Mouse (Mus musculus): ENCODE measurements around the gene Sfrp4.
"Not testable (repeated sequence)": the region's sequence is repeated elsewhere in the genome, so short reads cannot be mapped to it uniquely, and the experiment has no call there.

Gene Sfrp4

DNA sequence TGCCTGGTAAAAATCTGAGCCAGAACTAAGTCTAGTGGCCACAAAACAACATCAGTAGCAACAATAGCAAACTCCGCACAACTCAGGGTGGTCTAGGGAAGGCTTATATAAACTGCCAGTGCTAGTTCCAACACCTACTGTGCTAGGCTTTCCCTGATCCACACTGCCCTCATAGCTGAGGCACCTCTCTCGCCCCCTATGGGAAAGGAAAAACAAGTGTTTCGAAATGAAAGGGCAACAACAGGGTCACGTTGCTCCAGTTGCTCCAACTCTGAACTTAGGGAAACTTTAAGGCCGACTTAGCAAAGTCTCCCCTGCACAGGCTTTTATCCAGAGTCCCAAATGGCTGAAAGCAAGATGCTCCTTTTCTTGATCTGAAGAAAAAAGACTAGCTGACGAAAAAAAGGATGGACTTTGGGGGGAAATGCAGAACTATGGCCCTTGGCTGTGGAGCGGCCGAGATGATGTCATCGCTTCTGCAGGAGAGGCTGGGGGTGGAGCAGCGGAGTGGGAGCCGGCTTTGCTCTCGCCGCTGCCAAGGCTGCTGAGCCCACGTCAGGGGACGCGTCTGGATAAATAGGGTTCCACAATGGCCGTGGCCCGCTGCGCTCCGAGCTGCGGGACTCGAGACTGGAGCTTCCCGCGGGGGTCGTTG is at the start of gene Sfrp4:
TSS of gene Sfrp4 (plus strand) at position 532 of the 655 bp plus-strand sequence.
- DNase-seq (ENCODE audit: extremely low spot score) = peak; percentile 62

DNA sequence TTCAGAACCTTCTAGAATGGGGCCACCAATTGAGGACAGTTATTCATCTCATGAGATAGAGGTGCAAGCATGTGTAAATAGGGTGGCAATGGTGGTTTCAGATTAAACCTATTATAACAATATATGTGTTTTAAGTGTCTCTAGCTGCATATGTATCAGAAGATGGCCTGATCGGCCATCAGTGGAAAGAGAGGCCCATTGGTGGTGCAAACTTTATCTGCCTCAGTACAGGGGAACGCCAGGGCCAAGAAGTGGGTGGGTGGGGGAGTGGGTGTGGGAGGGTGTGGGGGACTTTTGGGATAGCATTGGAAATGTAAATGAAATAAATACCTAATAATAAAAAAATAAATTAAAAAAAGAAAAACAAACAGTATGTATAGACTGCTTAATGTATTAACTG is 48.2 kb upstream of the Sfrp4 start:
- not testable (repeated sequence) for DNase-seq (ENCODE audit: extremely low spot score)

DNA sequence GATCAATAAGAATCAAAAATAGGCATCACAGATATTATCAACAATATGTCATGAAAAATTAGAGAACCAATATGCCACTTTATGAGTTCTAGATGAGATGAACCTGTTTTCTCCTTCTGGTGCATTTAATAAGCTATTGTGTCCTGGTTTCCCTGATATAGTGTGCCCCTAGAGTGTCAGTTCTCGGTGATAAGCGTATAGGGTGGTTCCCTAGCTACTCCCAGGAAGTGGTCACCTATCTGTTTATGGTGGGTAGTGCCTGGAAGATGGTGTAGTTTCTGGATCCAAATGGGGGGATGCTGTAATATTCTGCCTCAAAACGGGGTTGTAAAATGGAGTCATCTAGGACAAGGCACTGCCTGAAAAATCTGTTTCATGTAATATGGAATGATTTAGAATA is 47.0 kb upstream of the Sfrp4 start:
- DNase-seq (ENCODE audit: extremely low spot score) = no peak

GRCm38 (mm10) chr13:19590996-19591759 is 31.7 kb upstream of the Sfrp4 start:
- no peak for DNase-seq (ENCODE audit: extremely low spot score)

DNA sequence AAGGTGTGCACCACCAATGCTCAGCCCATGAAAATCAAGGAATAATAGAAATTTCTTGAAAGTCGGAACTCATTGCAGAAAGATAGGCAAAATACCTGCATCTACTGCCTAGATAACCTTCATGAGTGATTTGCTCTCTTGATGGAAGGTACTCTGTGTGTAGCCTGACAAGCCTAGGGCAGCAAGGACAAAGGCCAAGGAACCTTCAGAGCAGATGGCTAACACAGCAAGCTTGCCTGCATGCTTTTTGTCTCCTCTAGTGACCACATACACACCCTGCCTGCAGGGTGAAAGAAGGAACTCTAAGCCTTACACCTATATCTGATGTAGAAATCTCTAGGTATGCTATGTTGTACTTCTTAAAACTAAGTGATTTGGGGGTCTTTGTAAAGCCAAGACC is 27.8 kb upstream of the Sfrp4 start:
- DNase-seq (ENCODE audit: extremely low spot score) = no peak

- no peak for DNase-seq (ENCODE audit: extremely low spot score)
Measured at GRCm38 (mm10) chr13:19599242-19599641, 23.7 kb upstream of the Sfrp4 start.

DNA sequence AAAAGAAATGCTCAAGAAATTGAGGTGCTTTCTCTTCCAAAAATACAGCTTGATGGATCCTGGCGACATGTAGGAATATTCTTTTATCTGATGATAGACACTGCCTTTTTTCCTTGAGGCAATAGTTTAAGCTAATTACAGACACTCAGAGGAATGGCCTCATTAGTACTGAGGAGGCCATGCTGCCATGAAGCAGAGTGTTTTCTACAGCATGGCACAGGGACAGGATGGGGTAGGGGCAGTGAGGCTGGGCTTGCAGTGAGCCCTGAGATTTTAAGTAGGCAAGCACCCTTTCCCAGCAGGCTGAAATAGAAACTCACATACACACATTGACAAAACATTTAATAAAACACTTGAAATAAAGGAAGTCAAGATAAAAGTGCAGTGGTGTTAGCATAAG is 20.4 kb upstream of the Sfrp4 start:
- no peak for DNase-seq (ENCODE audit: extremely low spot score)

DNA sequence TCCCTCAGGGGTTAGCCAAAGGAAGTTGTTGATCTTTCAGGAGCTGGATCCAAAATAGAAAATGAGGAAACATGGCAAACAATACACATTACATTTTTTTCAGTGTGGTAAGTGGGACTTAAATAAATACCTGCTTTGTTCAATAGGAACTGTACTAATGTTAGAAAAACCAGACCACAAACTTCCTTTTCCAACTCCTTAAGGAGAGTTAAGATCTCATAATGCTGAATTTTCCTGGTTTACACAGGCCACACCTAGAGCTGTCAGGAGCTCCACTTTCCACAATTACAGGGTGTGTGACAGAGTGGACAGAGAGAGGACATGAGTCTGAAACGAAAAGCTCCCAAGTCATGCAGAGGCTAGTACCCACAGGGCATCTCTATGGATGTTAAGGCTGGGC is 19.2 kb upstream of the Sfrp4 start:
- no peak for DNase-seq (ENCODE audit: extremely low spot score)

GRCm38 (mm10) chr13:19604916-19605315 is 18.0 kb upstream of the Sfrp4 start:
- DNase-seq (ENCODE audit: extremely low spot score) = no peak

DNA sequence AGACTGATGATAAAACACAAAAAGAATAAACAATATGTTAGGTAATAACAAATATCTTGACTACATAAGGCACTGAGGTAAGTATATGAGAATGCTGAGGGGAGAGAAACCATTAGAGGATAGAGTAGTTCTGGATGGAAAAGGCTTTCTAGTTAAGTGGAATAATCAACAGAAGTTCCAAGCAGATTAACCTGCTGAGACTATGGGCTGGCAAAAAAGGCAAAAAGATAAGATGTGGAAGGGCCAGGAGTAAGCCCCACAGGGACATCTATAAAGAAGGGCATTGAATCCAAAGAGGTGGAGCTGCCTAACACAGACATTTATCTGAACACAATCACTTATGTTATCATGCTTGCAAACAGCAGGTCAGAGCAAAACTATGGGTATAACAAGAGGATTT is 14.8 kb upstream of the Sfrp4 start:
- DNase-seq (ENCODE audit: extremely low spot score) = no peak

DNA sequence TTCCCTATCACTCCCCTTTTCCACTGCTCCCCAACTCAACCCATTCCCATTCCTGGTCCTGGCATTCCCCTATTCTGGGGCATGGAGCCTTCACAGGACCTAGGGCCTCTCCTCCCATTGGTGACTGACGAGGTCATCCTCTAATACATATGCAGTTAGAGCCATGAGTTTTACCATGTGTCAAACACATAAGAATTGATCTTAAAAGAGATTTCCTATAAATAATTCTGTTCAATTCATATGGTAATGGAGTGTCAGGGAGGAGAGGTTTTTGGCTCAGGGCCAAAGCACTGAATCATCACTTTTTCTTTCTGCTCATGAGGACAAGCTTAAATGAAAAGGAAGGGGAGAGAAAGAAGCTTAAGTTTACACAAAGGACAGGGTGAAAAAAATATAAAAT is 10.6 kb upstream of the Sfrp4 start:
- no peak for DNase-seq (ENCODE audit: extremely low spot score)

GRCm38 (mm10) chr13:19612963-19613362 is 9.9 kb upstream of the Sfrp4 start:
- no peak for DNase-seq (ENCODE audit: extremely low spot score)

GRCm38 (mm10) chr13:19613426-19613825 is 9.5 kb upstream of the Sfrp4 start:
- DNase-seq (ENCODE audit: extremely low spot score) = no peak

DNA sequence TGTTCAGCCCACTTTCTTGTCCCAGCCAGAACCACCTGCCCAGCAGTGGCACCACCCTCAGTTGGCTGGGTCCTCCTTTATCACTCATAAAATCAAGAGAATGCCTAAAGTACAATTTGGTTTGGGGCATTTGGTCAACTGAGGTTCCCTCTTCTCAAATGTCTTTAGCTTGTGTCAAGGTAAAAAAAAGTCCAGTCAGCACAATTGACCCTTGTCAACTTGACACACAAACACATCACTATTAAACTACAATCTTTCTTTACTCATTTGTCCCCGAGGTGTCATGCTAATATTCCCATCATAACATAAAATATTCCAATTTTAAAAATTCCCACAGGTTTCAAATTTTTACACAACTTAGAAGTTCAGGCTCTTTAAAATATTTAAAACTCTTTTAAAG is 8.6 kb upstream of the Sfrp4 start:
- DNase-seq (ENCODE audit: extremely low spot score) = no peak

DNA sequence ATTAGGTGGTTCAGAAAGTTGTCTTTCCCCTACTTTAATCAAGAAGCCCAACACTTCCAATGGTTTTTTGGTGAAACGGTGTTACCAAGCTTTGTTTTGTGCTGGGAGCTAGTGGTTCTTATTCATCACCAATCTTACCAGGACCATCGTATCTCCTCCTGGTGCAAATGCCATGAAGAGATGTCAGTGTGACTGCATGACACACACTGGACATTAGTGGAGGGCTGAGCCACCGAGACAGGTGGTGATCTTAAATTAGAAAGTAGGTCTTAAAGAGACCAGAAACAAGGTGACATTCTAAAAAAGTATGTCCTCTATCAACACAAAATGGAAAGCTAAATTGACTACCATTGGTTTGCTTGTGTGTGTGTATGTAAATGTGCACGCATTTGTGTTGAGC is 4.8 kb upstream of the Sfrp4 start:
- no peak for DNase-seq (ENCODE audit: extremely low spot score)

DNA sequence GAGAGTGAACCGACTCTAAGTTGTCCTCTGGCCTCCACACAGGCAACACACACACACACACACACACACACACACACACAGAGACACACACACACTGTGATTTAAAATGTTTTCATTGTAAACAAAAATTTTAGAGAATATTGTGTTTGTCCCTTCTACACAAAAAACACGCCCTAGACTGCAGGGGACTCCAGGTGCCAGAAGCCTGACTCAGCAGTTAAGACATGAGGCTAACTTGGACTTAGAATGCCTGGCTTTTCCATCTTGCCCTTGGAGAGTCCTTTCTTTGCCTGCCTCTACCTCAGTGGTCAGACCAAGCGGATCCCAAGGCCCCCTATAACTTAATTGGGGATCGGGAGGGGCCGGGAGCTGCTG is 4.1 kb upstream of the Sfrp4 start:
- DNase-seq (ENCODE audit: extremely low spot score) = no peak

- peak; percentile 84 for DNase-seq (ENCODE audit: extremely low spot score)
Measured at GRCm38 (mm10) chr13:19619216-19619927, 3.5 kb upstream of the Sfrp4 start, which contains the start of gene Epdr1. Gene Epdr1 (minus strand): TSS chr13:19619927.

GRCm38 (mm10) chr13:19623228-19623905 is 463 bp downstream of the Sfrp4 start:
- peak; percentile 20 for DNase-seq (ENCODE audit: extremely low spot score)

GRCm38 (mm10) chr13:19624632-19625320 is 1.9 kb downstream of the Sfrp4 start:
- no peak for DNase-seq (ENCODE audit: extremely low spot score)

GRCm38 (mm10) chr13:19626473-19626872 is 3.6 kb downstream of the Sfrp4 start:
- no peak for DNase-seq (ENCODE audit: extremely low spot score)
